Mouse (Mus musculus): Measurements from ENCODE around the gene Vmn2r87. TPM values are rescaled to one million over a fixed set of nuclear protein-coding genes. Genes with fewer than 3 reads are reported as not detected.
"Not testable (repeated sequence)": the region's sequence is repeated elsewhere in the genome, so short reads cannot be mapped to it uniquely, and the experiment has no call there.

Gene Vmn2r87
- under 1 TPM; 0.13 to 0.75 TPM for total RNA-seq (2021)
- long read RNA-seq: 0 reads

- DNase-seq (ENCODE audit: low spot score in 2 of 2): no peak
Observed at GRCm38 (mm10) chr10:130497296-130497695, at the start of gene Vmn2r87. TSS of gene Vmn2r87 (minus strand) at chr10:130497396.

GRCm38 (mm10) chr10:130544331-130544730 is 47.1 kb upstream of the Vmn2r87 start:
- not testable (repeated sequence) for DNase-seq (ENCODE audit: low spot score in 2 of 2)

GRCm38 (mm10) chr10:130541931-130542691 is 44.9 kb upstream of the Vmn2r87 start:
- DNase-seq (ENCODE audit: low spot score in 2 of 2): peak; percentile 70 to 78

- no peak for DNase-seq (ENCODE audit: low spot score in 2 of 2)
Observed at GRCm38 (mm10) chr10:130536101-130536500, 38.9 kb upstream of the Vmn2r87 start.

- DNase-seq (ENCODE audit: low spot score in 2 of 2): no peak
Observed at GRCm38 (mm10) chr10:130527926-130528325, 30.7 kb upstream of the Vmn2r87 start.

- peak; percentile 24 to 38 for DNase-seq (ENCODE audit: low spot score in 2 of 2)
Observed at GRCm38 (mm10) chr10:130470311-130470760, 26.9 kb downstream of the Vmn2r87 start.

- not testable (repeated sequence) for DNase-seq (ENCODE audit: low spot score in 2 of 2)
Observed at GRCm38 (mm10) chr10:130455950-130456349, 41.2 kb downstream of the Vmn2r87 start, which contains the start of gene Vmn2r86. TSS of gene Vmn2r86 (minus strand) at chr10:130456050.

GRCm38 (mm10) chr10:130444776-130445175 is 52.4 kb downstream of the Vmn2r87 start:
- DNase-seq (ENCODE audit: low spot score in 2 of 2): no peak

GRCm38 (mm10) chr10:130434185-130434898 is 62.9 kb downstream of the Vmn2r87 start:
- not testable (repeated sequence) for DNase-seq (ENCODE audit: low spot score in 2 of 2)

GRCm38 (mm10) chr10:130429603-130430002 is 67.6 kb downstream of the Vmn2r87 start, which contains the start of gene Vmn2r85:
TSS of gene Vmn2r85 (minus strand) at chr10:130429703.
- not testable (repeated sequence) for DNase-seq (ENCODE audit: low spot score in 2 of 2)

- not testable (repeated sequence) for DNase-seq (ENCODE audit: low spot score in 2 of 2)
Observed at GRCm38 (mm10) chr10:130422368-130422767, 74.8 kb downstream of the Vmn2r87 start.

Other genes with a start within 250 kb of the Vmn2r87 start
- gene Neurod4, start 217.2 kb downstream of the Vmn2r87 start, total RNA-seq (2021): under 1 TPM; 0.62 to 0.69 TPM
- gene Tespa1, start 174.5 kb downstream of the Vmn2r87 start, total RNA-seq (2021): 1 to 10 TPM; 1.6 to 1.9 TPM
- gene Vmn2r84, start 103.1 kb downstream of the Vmn2r87 start, total RNA-seq (2021): under 1 TPM; 0.04 to 0.18 TPM
- gene Vmn2r85, start 67.7 kb downstream of the Vmn2r87 start, total RNA-seq (2021): under 1 TPM; 0.21 to 0.25 TPM
- gene Vmn2r86, start 41.3 kb downstream of the Vmn2r87 start, total RNA-seq (2021): under 1 TPM; 0.09 to 0.11 TPM

Data from layer of hippocampus, postnatal 10 days (tissue).